Mouse (Mus musculus) ES-Bruce4 (cell line): ENCODE measurements at regions not wholly inside any gene's neighbourhood (a gene's known extent, or its start where the extent isn't known, plus 50 kb on each side); places are given as distances from the start of the nearest gene placed in this dataset.

ENCODE experiments used
- CTCF ChIP-seq: IDR thresholded peaks from one replicate; pipeline ENCODE4 v1.8.1; 2011; ENCODE audit warnings: low read depth, low read length
- EP300 ChIP-seq: IDR thresholded peaks from 2 replicates; pipeline ENCODE4 v1.6.1; 2011; ENCODE audit warnings: low read depth, low read length; ENCODE audit not compliant: insufficient read depth
- POLR2A ChIP-seq: IDR thresholded peaks from one replicate; pipeline ENCODE4 v1.8.1; 2011; ENCODE audit warnings: low read length; ENCODE audit not compliant: insufficient read depth

- TF ChIP-seq POLR2A: no peak
- TF ChIP-seq CTCF: no peak
- no peak for TF ChIP-seq EP300
Measured at GRCm38 (mm10) chr17:79948591-79949475, 52.9 kb upstream of the Atl2 start.
